Mouse (Mus musculus) liver, adult 2 months (tissue): ENCODE data around the gene Fam83f.

Experiments
- CTCF ChIP-seq: fragments of 200-500 bp; IDR thresholded peaks from 2 replicates; pipeline ENCODE4 v1.5.1; 2011; ENCODE audit warnings: low read depth, low read length, control low read depth
- POLR2A ChIP-seq: fragments of 200-500 bp; IDR thresholded peaks from 2 replicates; pipeline ENCODE4 v1.6.1; 2011; ENCODE audit warnings: low read length, control low read depth; ENCODE audit not compliant: insufficient read depth; ENCODE audit errors: extremely low read depth

DNA sequence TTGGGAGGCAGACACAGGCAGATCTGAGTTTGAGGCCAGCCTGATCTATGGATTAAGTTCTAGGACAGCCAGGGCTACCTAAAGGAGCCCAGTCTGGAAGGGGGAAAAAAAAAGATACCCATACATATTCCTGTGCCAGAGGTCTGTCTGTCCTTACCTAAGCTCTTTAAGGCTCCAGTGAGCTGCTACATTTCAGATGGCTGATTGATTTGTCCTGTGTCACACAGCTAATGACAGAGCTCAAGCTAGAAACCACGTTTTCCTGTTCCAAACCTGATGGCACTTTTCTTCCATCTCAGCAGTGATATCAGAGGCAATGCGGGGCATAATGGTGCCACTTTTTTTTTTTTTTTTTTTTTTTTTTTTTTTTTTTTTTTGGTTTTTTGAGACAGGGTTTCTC is 40.3 kb upstream of the Fam83f start:
- TF ChIP-seq CTCF (no peak), POLR2A (no peak)
